Mouse (Mus musculus): ENCODE data around the gene Hcst. TPM values are rescaled to one million over a fixed set of nuclear protein-coding genes. Genes with fewer than 3 reads are reported as not detected.

Gene Hcst
- polyA plus RNA-seq, 1 experiment from 2014 or later, result not detected

- Histone ChIP-seq H3K9ac (replicated peaks) (no peak overlapping the region), H3K36me3 (no peaks in the 10 kb centered on the region), H3K27me3 (no peaks in the 10 kb centered on the region), H3K9me3 (no peaks in the 10 kb centered on the region), H3K4me1 (no peaks in the 10 kb centered on the region), H3K27ac (replicated peaks) (no peak overlapping the region), H3K4me3 (no peak overlapping the region), H3K4me2 (replicated peaks) (no peak overlapping the region)
- WGBS, result 78% methylated on average over 4 of the region's 4 CpGs
- no peak for ATAC-seq (replicated peaks)
Measured at GRCm38 (mm10) chr7:30402343-30402742, 17.3 kb downstream of the Hcst start.

- H3K27me3 ChIP-seq, result no peaks in the 10 kb centered on the region
- H3K4me1 ChIP-seq, result no peaks in the 10 kb centered on the region
- no peaks in the 10 kb centered on the region for H3K36me3 ChIP-seq
- no peak for ATAC-seq (replicated peaks)
- no peak overlapping the region for H3K4me3 ChIP-seq
- H3K9ac ChIP-seq (replicated peaks), result no peak overlapping the region
- no peak overlapping the region for H3K4me2 ChIP-seq (replicated peaks)
- no peaks in the 10 kb centered on the region for H3K9me3 ChIP-seq
- no peak overlapping the region for H3K27ac ChIP-seq (replicated peaks)
- 63% methylated on average over 7 of the region's 7 CpGs for WGBS
Measured at GRCm38 (mm10) chr7:30399671-30400070, 20.0 kb downstream of the Hcst start.

DNA sequence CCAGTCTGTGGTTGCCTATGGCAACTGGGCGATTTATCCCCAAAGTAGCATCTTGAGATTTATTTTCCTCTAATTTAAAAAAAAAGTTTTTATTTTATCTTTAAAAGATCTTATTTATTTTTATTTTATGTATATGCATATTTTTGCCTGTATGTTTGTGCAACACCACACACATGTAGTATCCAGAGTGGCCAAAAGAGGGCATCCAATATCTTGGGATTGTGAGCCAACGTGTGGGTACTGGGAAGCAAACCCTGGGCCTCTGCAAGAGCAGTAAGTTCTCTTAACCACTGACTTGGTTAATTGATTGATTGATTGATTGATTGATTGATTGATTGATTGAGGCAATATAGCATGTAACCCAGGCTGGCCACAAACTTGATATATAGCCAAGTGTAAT lies 24.8 kb downstream of the Hcst start:
- no peak overlapping the region for H3K27ac ChIP-seq (replicated peaks)
- H3K4me3 ChIP-seq, result no peak overlapping the region
- WGBS, result 38% methylated on average over 2 of the region's 2 CpGs
- no peaks in the 10 kb centered on the region for H3K4me1 ChIP-seq
- ATAC-seq (replicated peaks), result no peak
- no peaks in the 10 kb centered on the region for H3K27me3 ChIP-seq
- H3K9ac ChIP-seq (replicated peaks), result no peak overlapping the region
- no peaks in the 10 kb centered on the region for H3K36me3 ChIP-seq
- no peak overlapping the region for H3K4me2 ChIP-seq (replicated peaks)
- no peaks in the 10 kb centered on the region for H3K9me3 ChIP-seq

- H3K27ac ChIP-seq (replicated peaks), result no peak overlapping the region
- H3K4me1 ChIP-seq, result no peaks in the 10 kb centered on the region
- 80% methylated on average over 11 of the region's 11 CpGs for WGBS
- H3K9me3 ChIP-seq, result no peaks in the 10 kb centered on the region
- H3K9ac ChIP-seq (replicated peaks), result no peak overlapping the region
- no peaks in the 10 kb centered on the region for H3K27me3 ChIP-seq
- no peaks in the 10 kb centered on the region for H3K36me3 ChIP-seq
- no peak for ATAC-seq (replicated peaks)
- no peak overlapping the region for H3K4me3 ChIP-seq
- H3K4me2 ChIP-seq (replicated peaks), result no peak overlapping the region
Measured at GRCm38 (mm10) chr7:30394379-30394778, 25.3 kb downstream of the Hcst start.

GRCm38 (mm10) chr7:30393631-30394030 lies 26.0 kb downstream of the Hcst start:
- Histone ChIP-seq H3K27ac (replicated peaks) (no peak overlapping the region), H3K4me3 (no peak overlapping the region), H3K4me2 (replicated peaks) (no peak overlapping the region), H3K9ac (replicated peaks) (no peak overlapping the region), H3K27me3 (no peaks in the 10 kb centered on the region), H3K36me3 (no peaks in the 10 kb centered on the region), H3K4me1 (no peaks in the 10 kb centered on the region), H3K9me3 (no peaks in the 10 kb centered on the region)
- WGBS, result 88% methylated on average over 4 of the region's 4 CpGs
- ATAC-seq (replicated peaks), result no peak

DNA sequence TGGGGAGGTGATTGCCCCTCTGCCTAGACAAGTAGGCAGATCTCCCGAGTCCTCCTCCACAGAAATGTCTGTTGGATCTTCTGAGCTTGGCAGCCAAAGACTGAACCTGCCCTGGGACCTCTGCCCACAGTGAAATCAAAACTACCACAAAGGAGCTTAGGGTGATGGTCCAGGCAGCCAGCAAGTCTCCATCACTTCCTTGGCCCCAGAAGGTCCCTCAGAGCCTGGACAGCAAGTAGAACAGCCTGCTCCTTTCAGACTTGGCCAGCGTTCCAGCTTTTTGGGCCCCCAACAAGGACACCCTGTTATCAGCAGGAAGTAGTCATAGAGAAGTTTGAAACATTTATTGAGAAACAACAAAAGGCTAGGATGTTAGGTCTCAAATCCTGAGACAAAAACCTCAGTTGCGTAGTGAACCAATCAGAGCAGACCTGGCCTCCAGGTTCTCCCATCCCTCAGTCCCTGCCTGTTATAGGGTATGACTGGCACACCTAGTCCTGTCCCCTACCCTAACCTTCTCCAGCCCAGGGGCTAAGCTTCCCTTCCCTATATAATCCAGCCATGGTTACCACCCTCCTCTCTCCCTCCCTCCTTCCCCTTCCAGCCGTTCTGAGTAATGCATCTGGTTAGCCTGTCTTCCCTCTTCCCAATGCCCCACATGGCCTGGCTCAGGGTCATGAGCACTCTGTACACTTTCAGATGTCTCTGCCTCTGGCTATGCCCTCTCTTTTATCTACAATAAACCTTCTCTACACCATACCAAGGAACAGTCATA lies 26.7 kb downstream of the Hcst start:
- H3K4me2 ChIP-seq (replicated peaks), result no peak overlapping the region
- H3K27me3 ChIP-seq, result no peaks in the 10 kb centered on the region
- H3K27ac ChIP-seq (replicated peaks), result no peak overlapping the region
- no peak overlapping the region for H3K4me3 ChIP-seq
- 76% methylated on average over 4 of the region's 4 CpGs for WGBS
- H3K9me3 ChIP-seq, result no peaks in the 10 kb centered on the region
- no peaks in the 10 kb centered on the region for H3K36me3 ChIP-seq
- H3K4me1 ChIP-seq, result no peaks in the 10 kb centered on the region
- no peak for ATAC-seq (replicated peaks)
- H3K9ac ChIP-seq (replicated peaks), result no peak overlapping the region

- ATAC-seq (replicated peaks), result no peak
- no peak overlapping the region for H3K4me2 ChIP-seq (replicated peaks)
- H3K36me3 ChIP-seq, result no peaks in the 10 kb centered on the region
- H3K9me3 ChIP-seq, result no peaks in the 10 kb centered on the region
- 87% methylated on average over 9 of the region's 9 CpGs for WGBS
- H3K27ac ChIP-seq (replicated peaks), result no peak overlapping the region
- no peaks in the 10 kb centered on the region for H3K27me3 ChIP-seq
- no peaks in the 10 kb centered on the region for H3K4me1 ChIP-seq
- no peak overlapping the region for H3K9ac ChIP-seq (replicated peaks)
- H3K4me3 ChIP-seq, result no peak overlapping the region
Measured at GRCm38 (mm10) chr7:30384106-30384505, 35.5 kb downstream of the Hcst start.

GRCm38 (mm10) chr7:30380061-30380460 lies 39.6 kb downstream of the Hcst start:
- 72% methylated on average over 5 of the region's 5 CpGs for WGBS
- H3K27ac ChIP-seq (replicated peaks), result no peak overlapping the region
- no peak for ATAC-seq (replicated peaks)
- H3K4me3 ChIP-seq, result no peak overlapping the region
- H3K4me1 ChIP-seq, result no peaks in the 10 kb centered on the region
- H3K27me3 ChIP-seq, result no peaks in the 10 kb centered on the region
- H3K4me2 ChIP-seq (replicated peaks), result no peak overlapping the region
- H3K9ac ChIP-seq (replicated peaks), result no peak overlapping the region
- no peaks in the 10 kb centered on the region for H3K9me3 ChIP-seq
- H3K36me3 ChIP-seq, result no peaks in the 10 kb centered on the region

DNA sequence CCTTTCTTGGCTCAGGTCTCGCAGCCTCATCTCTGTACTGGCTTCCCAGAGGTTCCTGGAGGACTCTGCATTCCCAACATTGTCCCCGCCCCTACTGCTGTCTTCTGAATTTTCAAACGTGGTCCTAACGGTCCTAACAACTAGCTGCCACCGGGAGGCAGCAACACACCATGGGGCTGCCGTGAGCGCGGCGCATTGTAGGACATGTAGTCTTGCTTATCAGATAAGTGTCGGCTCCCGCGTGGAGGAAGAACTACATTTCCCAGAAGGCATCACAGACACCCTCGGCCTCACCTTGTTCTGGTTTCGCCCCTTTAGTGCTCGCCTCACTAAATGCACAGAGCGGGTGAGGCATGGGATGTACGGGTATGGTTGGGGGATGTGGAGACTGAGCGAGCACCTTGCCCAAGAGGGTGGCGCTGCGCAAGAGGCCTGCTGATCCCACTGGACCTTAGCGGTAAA lies 46.1 kb downstream of the Hcst start:
- no peaks in the 10 kb centered on the region for H3K9me3 ChIP-seq
- peak overlapping the region; percentile 78 for H3K27ac ChIP-seq (replicated peaks)
- H3K4me3 ChIP-seq, result peak overlapping the region; percentile 48
- no peaks in the 10 kb centered on the region for H3K27me3 ChIP-seq
- peak overlapping the region; percentile 52 for H3K4me2 ChIP-seq (replicated peaks)
- no peaks in the 10 kb centered on the region for H3K36me3 ChIP-seq
- ATAC-seq (replicated peaks), result peak; percentile 100
- H3K4me1 ChIP-seq, result peaks cover 4% of the 10 kb centered on the region; the same call in 1 of the 2 replicates
- peak overlapping the region; percentile 53 for H3K9ac ChIP-seq (replicated peaks)
- under 1% methylated on average over 21 of the region's 21 CpGs for WGBS

Other genes with a start within 250 kb of the Hcst start
- 3.3 and 4.2 TPM in 2 replicates for gene Cox7a1, start 235.7 kb downstream of the Hcst start, polyA plus RNA-seq (2015; fragmentation: Nextera tagmentation; extraction: Ambion mirVana)
- gene Capns1, start 221.0 kb downstream of the Hcst start, polyA plus RNA-seq (2015; fragmentation: Nextera tagmentation; extraction: Ambion mirVana), result 62.5 and 67.8 TPM in 2 replicates
- 173 and 193 TPM in 2 replicates for gene Polr2i, start 187.9 kb downstream of the Hcst start, polyA plus RNA-seq (2015; fragmentation: Nextera tagmentation; extraction: Ambion mirVana)
- 352 and 364 TPM in 2 replicates for gene Tbcb, start 187.6 kb downstream of the Hcst start, polyA plus RNA-seq (2015; fragmentation: Nextera tagmentation; extraction: Ambion mirVana)
- not detected in 2 replicates for gene Ovol3, start 184.1 kb downstream of the Hcst start, polyA plus RNA-seq (2015; fragmentation: Nextera tagmentation; extraction: Ambion mirVana)
- gene Thap8, start 139.8 kb downstream of the Hcst start, polyA plus RNA-seq (2015; fragmentation: Nextera tagmentation; extraction: Ambion mirVana), result 0.66 and 1.1 TPM in 2 replicates
- 7.3 and 8.8 TPM in 2 replicates for gene Wdr62, start 139.4 kb downstream of the Hcst start, polyA plus RNA-seq (2015; fragmentation: Nextera tagmentation; extraction: Ambion mirVana)
- gene Clip3, start 128.1 kb downstream of the Hcst start, polyA plus RNA-seq (2015; fragmentation: Nextera tagmentation; extraction: Ambion mirVana), result 117 and 120 TPM in 2 replicates
- gene Alkbh6, start 111.1 kb downstream of the Hcst start, polyA plus RNA-seq (2015; fragmentation: Nextera tagmentation; extraction: Ambion mirVana), result 99.6 and 102 TPM in 2 replicates
- gene Syne4, start 105.0 kb downstream of the Hcst start, polyA plus RNA-seq (2015; fragmentation: Nextera tagmentation; extraction: Ambion mirVana), result 7.3 and 9.0 TPM in 2 replicates
- gene E130208F15Rik, start 98.1 kb downstream of the Hcst start, polyA plus RNA-seq (2015; fragmentation: Nextera tagmentation; extraction: Ambion mirVana), result not detected in 2 replicates
- gene Sdhaf1, start 96.0 kb downstream of the Hcst start, polyA plus RNA-seq (2015; fragmentation: Nextera tagmentation; extraction: Ambion mirVana), result 22.1 and 22.5 TPM in 2 replicates
- 11.2 and 12.3 TPM in 2 replicates for gene Lrfn3, start 57.1 kb downstream of the Hcst start, polyA plus RNA-seq (2015; fragmentation: Nextera tagmentation; extraction: Ambion mirVana)
- gene Tyrobp, start 6.1 kb downstream of the Hcst start, polyA plus RNA-seq (2015; fragmentation: Nextera tagmentation; extraction: Ambion mirVana), result 22.5 and 24.3 TPM in 2 replicates
- gene Nfkbid, start 1.9 kb upstream of the Hcst start, polyA plus RNA-seq (2015; fragmentation: Nextera tagmentation; extraction: Ambion mirVana), result 1.9 TPM in 2 replicates
- gene Aplp1, start 25.7 kb upstream of the Hcst start, polyA plus RNA-seq (2015; fragmentation: Nextera tagmentation; extraction: Ambion mirVana), result 544 and 608 TPM in 2 replicates
- gene Kirrel2, start 37.8 kb upstream of the Hcst start, polyA plus RNA-seq (2015; fragmentation: Nextera tagmentation; extraction: Ambion mirVana), result 0.20 and 0.47 TPM in 2 replicates
- 0.23 TPM in 1 of 2 replicates, not detected in the other for gene Nphs1, start 38.5 kb upstream of the Hcst start, polyA plus RNA-seq (2015; fragmentation: Nextera tagmentation; extraction: Ambion mirVana)
- not detected in 2 replicates for gene Prodh2, start 73.8 kb upstream of the Hcst start, polyA plus RNA-seq (2015; fragmentation: Nextera tagmentation; extraction: Ambion mirVana)
- 115 and 121 TPM in 2 replicates for gene Arhgap33, start 115.2 kb upstream of the Hcst start, polyA plus RNA-seq (2015; fragmentation: Nextera tagmentation; extraction: Ambion mirVana)
- gene Hspb6, start 132.3 kb upstream of the Hcst start, polyA plus RNA-seq (2015; fragmentation: Nextera tagmentation; extraction: Ambion mirVana), result 9.3 and 10.4 TPM in 2 replicates
- gene Proser3, start 132.4 kb upstream of the Hcst start, polyA plus RNA-seq (2015; fragmentation: Nextera tagmentation; extraction: Ambion mirVana), result 12.3 and 13.9 TPM in 2 replicates
- 58.9 and 63.3 TPM in 2 replicates for gene Lin37, start 140.0 kb upstream of the Hcst start, polyA plus RNA-seq (2015; fragmentation: Nextera tagmentation; extraction: Ambion mirVana)
- gene U2af1l4, start 143.4 kb upstream of the Hcst start, polyA plus RNA-seq (2015; fragmentation: Nextera tagmentation; extraction: Ambion mirVana), result 118 and 122 TPM in 2 replicates
- gene Gm49396, start 143.5 kb upstream of the Hcst start, polyA plus RNA-seq (2015; fragmentation: Nextera tagmentation; extraction: Ambion mirVana), result 21.7 and 22.7 TPM in 2 replicates
- 131 and 138 TPM in 2 replicates for gene Psenen, start 143.8 kb upstream of the Hcst start, polyA plus RNA-seq (2015; fragmentation: Nextera tagmentation; extraction: Ambion mirVana)
- 6.3 and 6.6 TPM in 2 replicates for gene Igflr1, start 145.6 kb upstream of the Hcst start, polyA plus RNA-seq (2015; fragmentation: Nextera tagmentation; extraction: Ambion mirVana)
- gene Kmt2b, start 168.9 kb upstream of the Hcst start, polyA plus RNA-seq (2015; fragmentation: Nextera tagmentation; extraction: Ambion mirVana), result 10.4 and 12.0 TPM in 2 replicates
- gene Zbtb32, start 179.1 kb upstream of the Hcst start, polyA plus RNA-seq (2015; fragmentation: Nextera tagmentation; extraction: Ambion mirVana), result 0.33 and 0.50 TPM in 2 replicates
- 0.11 and 0.47 TPM in 2 replicates for gene Upk1a, start 193.0 kb upstream of the Hcst start, polyA plus RNA-seq (2015; fragmentation: Nextera tagmentation; extraction: Ambion mirVana)
- 899 and 915 TPM in 2 replicates for gene Cox6b1, start 206.3 kb upstream of the Hcst start, polyA plus RNA-seq (2015; fragmentation: Nextera tagmentation; extraction: Ambion mirVana)
- not detected in 2 replicates for gene Etv2, start 216.0 kb upstream of the Hcst start, polyA plus RNA-seq (2015; fragmentation: Nextera tagmentation; extraction: Ambion mirVana)
- 167 and 169 TPM in 2 replicates for gene Rbm42, start 230.5 kb upstream of the Hcst start, polyA plus RNA-seq (2015; fragmentation: Nextera tagmentation; extraction: Ambion mirVana)
- gene Haus5, start 245.1 kb upstream of the Hcst start, polyA plus RNA-seq (2015; fragmentation: Nextera tagmentation; extraction: Ambion mirVana), result 36.2 and 38.3 TPM in 2 replicates

Measured in forebrain, embryonic 15.5 days (tissue).